Mouse (Mus musculus) Patski (cell line): ENCODE measurements around the gene Dph6. TPM values are rescaled to one million over a fixed set of nuclear protein-coding genes. Genes with fewer than 3 reads are reported as not detected.

Source experiments
- ATAC-seq: fragments of 100-300 bp; one replicate; pipeline ENCODE4 v1.8.0; 2021
- CTCF ChIA-PET: fragments of 350-600 bp; sonication (Branson Sonifier 250); formaldehyde crosslinking; loops from one replicate; lab custom pipeline; 2022; ENCODE audit warnings: inconsistent platforms; lab: Charles Lee
- POLR2A ChIA-PET: fragments of 350-600 bp; sonication (Branson Sonifier 250); formaldehyde crosslinking; loops from one replicate; lab custom pipeline; 2022; ENCODE audit warnings: antibody characterized with exemption, inconsistent platforms; lab: Charles Lee
- DNase-seq: peaks from one replicate; pipeline ENCODE4 v3.0.0-alpha.2; 2011; ENCODE audit warnings: low read depth, low spot score
- H3K27me3 ChIP-seq: fragments of 371-371 bp; one replicate; pipeline ENCODE4 v1.5.1; 2021
- CTCF ChIP-seq: fragments of 100-300 bp; IDR thresholded peaks from one replicate; pipeline ENCODE4 v1.5.1; 2021
- in situ Hi-C: fragments of 300-500 bp; cut with MboI; formaldehyde crosslinking; loops from 3 replicates; pipeline ENCODE4 v1.11.1; 2018; ENCODE audit warnings: low pct_unique_long_range_greater_than_20kb, mixed read lengths
- polyA plus RNA-seq: library from polyadenylated mRNA; unstranded; gene quantifications from one replicate; pipeline ENCODE4 v1.2.3, GENCODE M21; 2021

The Dph6 gene
- polyA plus RNA-seq, 1 experiment from 2014 or later, result 19.0 TPM

DNA sequence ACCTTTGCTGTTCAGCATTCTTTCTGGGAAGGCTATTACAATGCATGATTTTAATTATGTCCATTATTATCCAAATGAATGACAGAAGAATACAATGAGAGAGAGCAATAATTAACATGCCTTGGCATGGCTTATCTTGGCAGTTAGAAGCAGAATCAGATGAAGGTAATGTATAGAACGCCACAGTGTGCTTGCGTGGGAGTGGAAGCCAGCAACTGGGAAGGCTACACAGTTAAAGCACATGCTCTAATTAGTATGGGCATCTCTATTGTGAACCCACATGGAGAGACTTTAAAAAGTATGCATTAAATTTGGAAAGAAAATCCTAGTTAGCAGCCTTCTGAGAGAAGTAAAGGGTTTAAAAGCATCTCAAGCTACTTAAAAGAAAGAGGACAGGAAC lies 112.4 kb downstream of the Dph6 start:
- in situ Hi-C loops, result no loop called here
- no peak for ATAC-seq
- CTCF ChIA-PET, result no interaction called here
- no peaks in the 10 kb centered on the region for H3K27me3 ChIP-seq
- POLR2A ChIA-PET, result no interaction called here
- no peak for TF ChIP-seq CTCF
- DNase-seq, result no peak

DNA sequence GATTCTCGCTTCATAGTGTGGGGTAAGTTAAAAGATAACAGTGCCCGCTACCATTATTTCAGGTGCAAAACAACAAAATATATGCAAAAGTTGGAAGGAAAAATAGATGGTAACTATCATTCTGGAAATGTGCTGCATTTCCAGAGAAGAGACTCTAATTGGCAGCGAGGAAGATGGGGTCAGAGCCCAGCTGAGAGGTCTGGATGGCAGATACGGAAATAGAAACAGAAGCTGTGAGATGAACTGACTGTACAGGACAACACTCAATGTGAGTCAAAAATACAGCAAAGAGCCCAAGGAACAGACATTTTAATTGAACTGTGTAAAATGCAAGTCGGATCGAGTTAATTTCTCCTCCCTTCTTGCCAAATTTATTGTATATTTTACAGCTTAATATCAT lies 114.3 kb downstream of the Dph6 start:
- ChIA-PET CTCF (interaction anchor here (1.3 kb wide), 1 partner anchor 10 kb away, joined by 3 read pairs; no protein-coding TSS in a partner anchor), POLR2A (no interaction called here)
- no peaks in the 10 kb centered on the region for H3K27me3 ChIP-seq
- no peak for DNase-seq
- TF ChIP-seq CTCF, result no peak
- in situ Hi-C loops, result no loop called here
- ATAC-seq, result no peak

DNA sequence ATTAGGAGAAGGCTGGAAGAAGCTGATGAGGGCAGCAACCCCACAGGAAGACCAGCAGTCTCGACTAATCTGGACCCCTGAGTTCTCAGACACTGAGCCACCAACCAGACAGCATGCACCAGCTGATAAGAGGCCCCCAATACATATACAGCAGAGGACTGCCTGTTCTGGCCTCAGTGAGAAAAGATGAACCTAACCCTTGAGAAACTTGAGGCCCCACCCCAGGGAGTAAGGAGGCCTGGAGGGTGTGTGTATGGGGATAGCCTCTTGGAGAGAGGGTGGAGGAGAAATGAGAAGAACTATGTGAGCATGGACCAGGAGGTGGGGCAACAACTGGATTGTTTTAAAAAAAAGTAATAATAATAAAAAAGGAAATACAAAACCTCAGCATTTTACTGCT lies 118.7 kb downstream of the Dph6 start:
- H3K27me3 ChIP-seq, result no peaks in the 10 kb centered on the region
- no peak for TF ChIP-seq CTCF
- DNase-seq, result no peak
- in situ Hi-C loops, result no loop called here
- CTCF ChIA-PET, result no interaction called here
- ATAC-seq, result no peak
- POLR2A ChIA-PET, result no interaction called here

DNA sequence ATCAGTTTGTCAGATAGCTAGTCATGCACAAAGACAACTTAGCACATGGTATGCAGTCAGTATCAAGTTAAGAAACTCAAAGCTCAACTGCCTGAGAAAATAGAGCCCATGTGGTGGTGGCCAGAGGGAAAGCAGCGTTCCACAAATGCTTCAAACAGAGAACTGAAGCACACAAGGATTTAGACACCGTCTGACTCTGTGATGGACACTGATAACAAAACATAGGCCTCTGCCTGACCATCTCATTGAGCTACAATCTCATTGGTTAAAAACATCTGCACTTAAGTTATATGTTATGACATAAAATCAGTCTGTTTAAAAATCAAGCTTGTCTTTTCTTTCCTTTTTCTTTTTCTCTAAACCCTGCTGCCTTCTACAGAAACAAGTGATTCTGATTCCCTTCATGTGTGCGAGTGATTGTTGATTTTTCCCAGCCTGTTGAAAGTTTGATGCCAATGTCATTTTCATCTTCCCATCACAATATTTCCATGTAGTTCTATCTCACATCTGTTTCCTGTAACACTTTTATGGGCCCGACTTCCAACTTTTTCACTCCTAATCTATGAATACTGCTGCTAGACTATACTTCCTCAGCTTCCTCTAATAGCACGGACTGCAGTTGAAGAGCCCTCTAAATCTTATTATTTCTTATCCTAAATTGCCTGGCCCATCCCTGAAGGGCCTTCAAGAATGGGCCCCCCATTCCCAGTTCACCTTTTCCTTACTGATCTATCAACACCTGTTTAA lies 123.6 kb downstream of the Dph6 start:
- ChIA-PET CTCF (interaction anchor here (0.7 kb wide), 1 partner anchor 10 kb away, joined by 3 read pairs; no protein-coding TSS in a partner anchor), POLR2A (no interaction called here)
- ATAC-seq (peak; percentile 12), DNase-seq (no peak)
- TF ChIP-seq CTCF, result no peak
- in situ Hi-C loops, result no loop called here
- no peaks in the 10 kb centered on the region for H3K27me3 ChIP-seq

DNA sequence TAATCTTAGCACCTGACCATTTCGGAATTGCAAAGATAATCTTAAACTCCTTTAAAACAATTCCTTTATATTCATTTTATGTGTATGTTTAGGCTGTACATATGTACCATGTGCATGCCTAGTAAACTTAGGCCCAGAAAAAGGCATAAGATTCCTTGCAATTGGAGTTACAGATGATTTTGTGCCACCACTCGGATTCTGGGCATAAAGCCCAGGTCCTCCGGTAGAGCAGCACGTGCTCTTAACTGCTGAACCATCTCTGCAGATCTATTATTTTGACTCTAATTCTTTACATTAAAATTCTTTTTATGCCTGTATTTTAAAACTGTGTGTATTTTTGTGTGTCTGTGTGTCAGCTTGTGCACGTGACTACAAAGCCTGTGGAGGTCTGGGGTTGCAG lies 134.3 kb downstream of the Dph6 start:
- no peak for ATAC-seq
- TF ChIP-seq CTCF, result no peak
- H3K27me3 ChIP-seq, result no peaks in the 10 kb centered on the region
- ChIA-PET POLR2A (no interaction called here), CTCF (interaction anchor here (1.4 kb wide), 1 partner anchor 15 kb away, joined by 4 read pairs; no protein-coding TSS in a partner anchor)
- in situ Hi-C loops, result no loop called here
- DNase-seq, result no peak

DNA sequence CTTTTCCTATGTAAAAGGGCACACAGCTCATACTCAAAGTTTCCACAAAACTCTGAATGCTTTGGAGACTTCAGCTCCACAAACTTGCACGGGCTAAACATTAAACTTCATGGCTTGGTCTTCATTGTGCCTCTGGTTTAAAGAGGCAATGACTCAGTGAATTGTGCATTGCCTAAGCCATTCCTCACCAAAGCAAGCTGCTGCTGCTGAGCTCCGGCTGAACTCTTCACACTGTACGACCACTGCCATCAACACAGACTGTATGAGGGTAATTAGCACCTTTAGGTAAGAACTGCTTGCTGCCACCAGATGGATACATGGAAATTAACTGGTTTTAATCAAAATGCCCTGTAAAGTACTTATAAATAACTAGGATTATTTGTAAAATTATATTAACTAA lies 134.9 kb downstream of the Dph6 start:
- in situ Hi-C loops, result no loop called here
- ChIA-PET POLR2A (no interaction called here), CTCF (interaction anchor here (1.1 to 1.3 kb wide), 2 partner anchors 8 to 14 kb away, joined by 3 read pairs; no protein-coding TSS in a partner anchor)
- no peaks in the 10 kb centered on the region for H3K27me3 ChIP-seq
- ATAC-seq, result peak; percentile 97
- no peak for TF ChIP-seq CTCF
- peak; percentile 22 for DNase-seq

DNA sequence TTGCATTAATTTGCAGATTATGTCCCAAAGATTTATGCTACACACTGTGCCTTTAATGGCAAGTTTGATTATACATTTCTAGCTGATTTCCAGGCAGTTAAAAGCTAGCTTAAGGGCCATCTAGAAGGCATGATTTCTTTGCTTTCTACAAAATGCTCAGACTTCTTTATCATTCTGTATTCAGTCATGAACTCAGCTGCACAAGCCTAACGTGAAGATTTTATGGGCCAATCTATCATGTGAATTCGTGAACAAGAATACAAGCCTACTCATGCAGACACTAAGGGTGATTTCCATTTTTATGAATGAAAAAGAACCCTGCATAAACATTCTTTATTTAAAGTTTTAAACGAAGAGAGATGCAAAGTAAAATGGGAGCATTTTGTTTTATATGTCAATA lies 162.4 kb downstream of the Dph6 start:
- DNase-seq (no peak), ATAC-seq (no peak)

DNA sequence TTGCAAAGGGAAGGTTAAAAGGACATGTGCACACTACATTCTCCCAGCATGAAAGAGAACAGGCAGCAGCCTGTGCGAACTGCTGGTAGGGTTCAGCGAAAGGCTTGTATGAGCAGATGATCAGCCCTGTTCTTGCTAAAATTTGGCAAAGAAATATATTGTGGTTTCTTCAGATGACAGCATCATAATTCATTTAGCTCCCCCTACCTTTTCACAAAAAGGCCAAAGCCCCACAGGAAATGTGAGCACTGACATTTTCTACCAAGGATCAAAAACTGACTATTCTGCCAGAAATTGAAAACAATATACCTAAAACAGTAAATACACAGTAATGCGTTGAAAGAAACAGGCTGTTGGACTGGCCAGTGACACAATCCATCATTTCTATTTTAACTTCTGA lies 162.9 kb downstream of the Dph6 start:
- DNase-seq (no peak), ATAC-seq (no peak)
- TF ChIP-seq CTCF, result no peak
- H3K27me3 ChIP-seq, result peaks cover 19% of the 10 kb centered on the region
- in situ Hi-C loops, result no loop called here
- ChIA-PET POLR2A (no interaction called here), CTCF (no interaction called here)

More for the DNA sequence above, 162.4 kb downstream of the Dph6 start:
- in situ Hi-C loops, result no loop called here
- CTCF ChIA-PET, result no interaction called here
- POLR2A ChIA-PET, result no interaction called here
- peaks cover 16% of the 10 kb centered on the region for H3K27me3 ChIP-seq
- no peak for TF ChIP-seq CTCF

DNA sequence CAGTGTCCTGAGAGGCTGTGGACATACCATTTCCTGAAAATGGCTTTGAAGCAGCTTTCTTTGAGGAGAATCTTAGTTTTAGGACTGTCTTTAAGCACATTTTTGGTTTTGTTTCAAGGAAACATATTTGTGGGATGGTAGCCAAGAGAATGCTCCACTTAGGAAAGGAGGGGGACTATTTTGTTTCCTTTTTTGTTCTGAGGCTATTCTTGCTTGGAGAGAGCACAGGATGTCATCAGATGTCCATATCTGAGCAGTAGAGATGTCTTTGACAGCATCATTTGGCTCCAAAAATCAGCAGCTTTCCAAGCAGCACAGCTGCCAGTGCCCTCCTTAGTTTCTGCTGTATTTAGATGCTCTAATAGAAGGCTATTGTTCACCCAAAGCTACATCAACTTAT lies 167.8 kb downstream of the Dph6 start:
- DNase-seq, result no peak
- peaks cover 9% of the 10 kb centered on the region for H3K27me3 ChIP-seq
- in situ Hi-C loops, result no loop called here
- POLR2A ChIA-PET, result no interaction called here
- no peak for TF ChIP-seq CTCF
- CTCF ChIA-PET, result interaction anchor here (1.1 kb wide), 1 partner anchor 12 kb away, joined by 3 read pairs; no protein-coding TSS in a partner anchor
- ATAC-seq, result no peak
